Mouse (Mus musculus) stomach, adult 2 months (tissue): Measurements from ENCODE around the gene Olfr839-ps1. TPM values are rescaled to one million over a fixed set of nuclear protein-coding genes. Genes with fewer than 3 reads are reported as not detected.

Experiments
- polyA plus RNA-seq: library from polyadenylated mRNA; depleted of rRNA; stranded (reverse); fragments of >200 nt; gene quantifications from 2 replicates; pipeline ENCODE4 v1.2.3, GENCODE M21; 2012; rRNA removed

Olfr839-ps1 gene
- polyA plus RNA-seq: not detected in 2 replicates

GRCm38 (mm10) chr9:19177212-19177611, at the start of gene Olfr839-ps1:
TSS of gene Olfr839-ps1 (minus strand) at chr9:19177312.

GRCm38 (mm10) chr9:19136017-19136416, 41.1 kb downstream of the Olfr839-ps1 start, which contains the start of gene Olfr837:
TSS of gene Olfr837 (plus strand) at chr9:19136317.

GRCm38 (mm10) chr9:19120082-19120481, 57.0 kb downstream of the Olfr839-ps1 start, which contains the start of gene Olfr836:
TSS of gene Olfr836 (plus strand) at chr9:19120382.

Other genes starting within 250 kb of the Olfr839-ps1 start
- not detected in 2 replicates for gene Olfr832, start 240.2 kb downstream of the Olfr839-ps1 start, polyA plus RNA-seq
- gene Olfr834, start 189.3 kb downstream of the Olfr839-ps1 start, polyA plus RNA-seq: not detected in 2 replicates
- not detected in 2 replicates for gene Olfr835, start 144.6 kb downstream of the Olfr839-ps1 start, polyA plus RNA-seq
- not detected in 2 replicates for gene Olfr836, start 56.9 kb downstream of the Olfr839-ps1 start, polyA plus RNA-seq
- gene Olfr837, start 41.0 kb downstream of the Olfr839-ps1 start, polyA plus RNA-seq: not detected in 2 replicates
- gene Olfr843, start 74.7 kb upstream of the Olfr839-ps1 start, polyA plus RNA-seq: not detected in 2 replicates
- not detected in 2 replicates for gene Olfr844, start 139.0 kb upstream of the Olfr839-ps1 start, polyA plus RNA-seq
- not detected in 2 replicates for gene Olfr845, start 159.1 kb upstream of the Olfr839-ps1 start, polyA plus RNA-seq
- not detected in 2 replicates for gene Olfr846, start 186.7 kb upstream of the Olfr839-ps1 start, polyA plus RNA-seq
- not detected in 2 replicates for gene Olfr847, start 201.4 kb upstream of the Olfr839-ps1 start, polyA plus RNA-seq